Mouse (Mus musculus) bone marrow, adult 2 months (tissue): Measurements from ENCODE around the gene Terb1. TPM values are rescaled to one million over a fixed set of nuclear protein-coding genes. Genes with fewer than 3 reads are reported as not detected.

ENCODE experiments used
- H3K27ac ChIP-seq: fragments of 200-500 bp; 2 replicates; pipeline ENCODE4 v1.5.1; 2012; ENCODE audit warnings: low read depth, mild to moderate bottlenecking, control low read depth, inconsistent platforms, low read length; ENCODE audit not compliant: control insufficient read depth, poor library complexity, insufficient read depth
- H3K4me1 ChIP-seq: fragments of 200-500 bp; 2 replicates; pipeline ENCODE4 v1.6.1; 2011; ENCODE audit warnings: low read length; ENCODE audit not compliant: control insufficient read depth, insufficient read depth
- H3K4me3 ChIP-seq: fragments of 200-500 bp; replicated peaks from 2 replicates; pipeline ENCODE3; 2011; ENCODE audit warnings: mild to moderate bottlenecking, low read depth, low read length, control low read depth; ENCODE audit not compliant: control insufficient read depth
- CTCF ChIP-seq: fragments of 200-500 bp; IDR thresholded peaks from 2 replicates; pipeline ENCODE4 v1.5.1; 2011; ENCODE audit warnings: low read length, control low read depth; ENCODE audit not compliant: control insufficient read depth, insufficient read depth
- POLR2A ChIP-seq: fragments of 200-500 bp; IDR thresholded peaks from 2 replicates; pipeline ENCODE4 v1.6.1; 2011; ENCODE audit warnings: low read depth, mild to moderate bottlenecking, control low read depth, low read length, borderline replicate concordance; ENCODE audit not compliant: control insufficient read depth
- WGBS: fragments of 180-500 bp; shearing (Covaris S2); methylation state at CpG from one replicate; pipeline ENCODE4 v1.1.7; 2018; 5-methylcytosine and 5-hydroxymethylcytosine counted together
- polyA plus RNA-seq: library from polyadenylated mRNA; stranded (reverse); fragments of >200 nt; gene quantifications from 2 replicates; pipeline ENCODE4 v1.2.4, GENCODE M21; 2011; ENCODE audit warnings: low replicate concordance; ENCODE audit not compliant: missing spikeins, insufficient read depth, insufficient read length

Gene Terb1
- polyA plus RNA-seq, 1 experiment, result not detected

- H3K4me1 ChIP-seq, result no peaks in the 10 kb centered on the region
- no peak overlapping the region for H3K27ac ChIP-seq
- 84% methylated on average over 5 of the region's 5 CpGs for WGBS
- no peak overlapping the region for H3K4me3 ChIP-seq
- TF ChIP-seq CTCF (no peak), POLR2A (no peak)
Observed at GRCm38 (mm10) chr8:104517872-104518271, 8.2 kb upstream of the Terb1 start.

DNA sequence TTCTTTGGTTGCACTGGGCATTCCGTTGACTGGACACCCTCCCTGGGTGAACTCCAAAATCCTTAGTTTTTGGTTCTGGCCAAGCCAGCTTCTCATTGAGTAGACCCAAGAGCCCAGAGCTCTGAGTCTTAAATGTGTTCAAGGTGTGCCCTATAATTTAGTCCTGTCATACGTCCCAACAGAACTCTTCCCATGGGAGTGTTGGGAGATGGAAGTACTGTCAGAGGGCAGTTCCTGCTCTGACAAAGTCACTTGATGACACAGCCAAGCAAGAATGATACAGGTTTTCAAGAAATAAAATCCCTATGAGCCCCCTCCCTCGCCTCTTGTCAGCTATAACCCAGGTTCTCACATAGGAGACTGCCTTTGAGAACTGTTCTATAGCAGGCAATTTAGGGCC is 424 bp upstream of the Terb1 start:
- Histone ChIP-seq H3K27ac (no peak overlapping the region), H3K4me1 (no peaks in the 10 kb centered on the region), H3K4me3 (no peak overlapping the region)
- no peak for TF ChIP-seq CTCF
- no peak for TF ChIP-seq POLR2A
- 85% methylated on average over 3 of the region's 3 CpGs for WGBS

- WGBS, result 68% methylated on average over 1 of the region's 1 CpGs
- H3K4me3 ChIP-seq, result no peak overlapping the region
- H3K4me1 ChIP-seq, result no peaks in the 10 kb centered on the region
- TF ChIP-seq CTCF (no peak), POLR2A (no peak)
- no peak overlapping the region for H3K27ac ChIP-seq
Observed at GRCm38 (mm10) chr8:104479091-104479490, 30.6 kb downstream of the Terb1 start.

- Histone ChIP-seq H3K4me1 (no peaks in the 10 kb centered on the region), H3K4me3 (no peak overlapping the region), H3K27ac (no peak overlapping the region)
- 78% methylated on average over 3 of the region's 3 CpGs for whole genome bisulfite sequencing
- no peak for TF ChIP-seq POLR2A
- TF ChIP-seq CTCF, result no peak
Observed at GRCm38 (mm10) chr8:104472465-104472864, 37.2 kb downstream of the Terb1 start.

- TF ChIP-seq POLR2A (no peak), CTCF (no peak)
- Histone ChIP-seq H3K27ac (no peak overlapping the region), H3K4me3 (no peak overlapping the region), H3K4me1 (no peaks in the 10 kb centered on the region)
- WGBS, result 16% methylated on average over 2 of the region's 2 CpGs
Observed at GRCm38 (mm10) chr8:104467463-104467862, 42.2 kb downstream of the Terb1 start.

- no peaks in the 10 kb centered on the region for H3K4me1 ChIP-seq
- no peak overlapping the region for H3K27ac ChIP-seq
- 82% methylated on average over 3 of the region's 3 CpGs for WGBS
- no peak for TF ChIP-seq CTCF
- no peak for TF ChIP-seq POLR2A
- no peak overlapping the region for H3K4me3 ChIP-seq
Observed at GRCm38 (mm10) chr8:104452177-104452576, 57.5 kb downstream of the Terb1 start.

DNA sequence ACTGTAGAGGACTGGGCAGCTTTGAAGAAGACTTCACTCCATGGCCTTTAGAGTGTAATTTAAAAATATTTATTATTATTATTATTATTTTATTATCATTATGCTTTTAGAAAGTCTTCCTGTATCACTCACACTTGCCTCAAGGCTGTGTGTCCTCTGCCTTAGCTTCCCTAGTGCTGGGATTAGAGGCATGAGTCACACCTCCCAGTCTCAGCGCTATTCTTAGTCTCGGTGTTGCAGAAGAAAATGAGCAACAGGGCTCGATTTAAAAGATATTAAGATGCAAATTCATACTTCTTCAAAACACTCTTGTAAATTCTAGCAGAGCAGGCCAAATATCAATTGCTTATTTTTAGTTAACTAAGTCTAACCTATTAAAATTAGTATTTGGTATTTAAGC is 60.9 kb downstream of the Terb1 start:
- H3K27ac ChIP-seq, result no peak overlapping the region
- no peaks in the 10 kb centered on the region for H3K4me1 ChIP-seq
- no peak for TF ChIP-seq CTCF
- no peak for TF ChIP-seq POLR2A
- H3K4me3 ChIP-seq, result no peak overlapping the region
- 66% methylated on average over 3 of the region's 3 CpGs for WGBS

DNA sequence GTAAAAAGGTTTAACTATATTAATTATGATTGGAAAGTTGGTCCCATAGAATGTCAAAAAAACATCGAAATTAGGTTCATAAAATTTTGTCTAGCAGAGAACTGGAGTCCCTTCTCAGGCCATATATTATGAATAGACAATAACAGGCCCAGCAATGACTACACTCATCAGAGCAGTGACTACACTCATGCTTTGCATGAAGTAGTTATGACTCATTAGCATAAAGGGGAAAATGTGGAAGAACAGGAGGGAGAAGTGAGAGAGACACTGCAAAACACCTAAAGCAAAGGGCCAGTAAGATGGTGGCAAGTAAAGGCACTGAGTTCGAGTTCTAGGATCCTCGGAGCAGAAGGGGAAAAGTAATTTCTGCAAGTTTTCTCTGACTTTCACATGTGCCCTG is 63.7 kb downstream of the Terb1 start:
- H3K4me3 ChIP-seq, result no peak overlapping the region
- WGBS, result 80% methylated on average over 3 of the region's 3 CpGs
- no peak overlapping the region for H3K27ac ChIP-seq
- no peak for TF ChIP-seq CTCF
- no peak for TF ChIP-seq POLR2A
- peaks cover 4% of the 10 kb centered on the region for H3K4me1 ChIP-seq

DNA sequence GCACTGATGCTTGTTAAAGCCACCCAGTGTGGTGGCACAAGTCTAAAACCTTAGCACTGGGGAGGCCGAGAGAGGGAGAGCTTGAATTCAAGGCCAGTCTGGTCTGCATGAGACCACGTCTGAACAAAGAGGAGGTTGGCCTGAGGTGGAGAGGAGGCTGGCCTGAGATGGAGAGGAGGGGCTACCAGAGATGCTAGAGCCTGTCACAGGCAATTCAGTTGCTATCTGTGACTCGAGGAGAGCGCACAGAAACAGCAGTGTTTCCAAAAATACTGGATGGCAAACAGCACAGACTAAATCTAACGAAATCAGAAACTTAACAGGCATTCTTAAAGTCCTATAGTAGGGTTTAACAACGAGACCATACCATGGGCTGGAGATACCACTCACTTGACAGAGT is 64.5 kb downstream of the Terb1 start:
- WGBS, result 63% methylated on average over 6 of the region's 6 CpGs
- peaks cover 4% of the 10 kb centered on the region for H3K4me1 ChIP-seq
- TF ChIP-seq POLR2A (no peak), CTCF (no peak)
- H3K4me3 ChIP-seq, result no peak overlapping the region
- no peak overlapping the region for H3K27ac ChIP-seq
